Mouse (Mus musculus) G1E (cell line): Measurements from ENCODE around the gene Antxr2. TPM values are rescaled to one million over a fixed set of nuclear protein-coding genes. Genes with fewer than 3 reads are reported as not detected.

ENCODE experiments used
- ATAC-seq: 2 replicates; pipeline ENCODE4 v1.8.0; 2016; ENCODE audit warnings: mild to moderate bottlenecking; ENCODE audit not compliant: insufficient number of reproducible peaks, poor library complexity, low FRiP score, severe bottlenecking; ENCODE audit errors: extremely low read depth
- DNase-seq: peaks from one replicate; pipeline ENCODE4 v3.0.0; 2012; ENCODE audit warnings: low spot score
- H3K27me3 ChIP-seq: 2 replicates; pipeline ENCODE4 v1.6.1; 2012; ENCODE audit warnings: mild to moderate bottlenecking, low read length, inconsistent platforms; ENCODE audit not compliant: insufficient read depth
- H3K36me3 ChIP-seq: replicated peaks from 2 replicates; pipeline ENCODE3; 2012; ENCODE audit warnings: mild to moderate bottlenecking, inconsistent platforms
- H3K4me1 ChIP-seq: 2 replicates; pipeline ENCODE4 v1.6.1; 2012; ENCODE audit warnings: low read depth, low read length, inconsistent platforms, mixed read lengths; ENCODE audit not compliant: insufficient read depth
- H3K4me3 ChIP-seq: 2 replicates; pipeline ENCODE4 v1.5.1; 2012; ENCODE audit warnings: low read depth, mild to moderate bottlenecking, inconsistent platforms, low read length, moderate library complexity, mixed read lengths
- H3K9me3 ChIP-seq: replicated peaks from 2 replicates; pipeline ENCODE4 v1.6.1; 2012; ENCODE audit warnings: inconsistent platforms
- CTCF ChIP-seq: IDR thresholded peaks from 2 replicates; pipeline ENCODE4 v1.5.1; 2012; ENCODE audit warnings: low read depth, low read length, inconsistent platforms, mixed read lengths
- GATA1 ChIP-seq: IDR thresholded peaks from 2 replicates; pipeline ENCODE4 v1.6.1; 2012; ENCODE audit warnings: borderline replicate concordance, low read length, inconsistent platforms, mixed read lengths
- GATA2 ChIP-seq: IDR thresholded peaks from 2 replicates; pipeline ENCODE4 v1.6.1; 2012; ENCODE audit warnings: low read depth, low read length, inconsistent platforms, borderline replicate concordance
- POLR2AphosphoS5 ChIP-seq: IDR thresholded peaks from 2 replicates; pipeline ENCODE4 v1.6.1; 2012; ENCODE audit warnings: low read depth, low read length, inconsistent platforms; ENCODE audit not compliant: insufficient replicate concordance
- TAL1 ChIP-seq: conservative IDR thresholded peaks from 2 replicates; pipeline ENCODE4 v1.6.1; 2012; ENCODE audit warnings: low read depth, low read length, inconsistent platforms, mixed read lengths
- polyA plus RNA-seq: library from polyadenylated mRNA; stranded (reverse); fragments of >175 nt; gene quantifications from 2 replicates; pipeline ENCODE4 v1.2.3, GENCODE M21; 2012
- total RNA-seq, 2 experiments: library from RNA; stranded (forward) in 1 of 2; stranded (reverse) in 1 of 2; fragments of 200-1000 nt in 1 of 2; fragments of >200 nt in 1 of 2; fragmentation: Nextera tagmentation in 1 of 2; gene quantifications; 2 replicates each; pipeline ENCODE4 v1.2.3; 2014 to 2017

The Antxr2 gene
- total and polyA plus RNA-seq, 3 experiments, result 0.05 TPM; not detected in 2

GRCm38 (mm10) chr5:97839271-97839923 is 191.4 kb downstream of the Antxr2 start:
- DNase-seq (no peak), ATAC-seq (no peak)
- no peak overlapping the region for H3K4me3 ChIP-seq

GRCm38 (mm10) chr5:97837333-97837732 is 193.5 kb downstream of the Antxr2 start:
- Histone ChIP-seq H3K4me3 (no peak overlapping the region), H3K9me3 (peaks cover 10% of the 10 kb centered on the region), H3K36me3 (no peaks in the 10 kb centered on the region), H3K27me3 (no peaks in the 10 kb centered on the region), H3K4me1 (no peaks in the 10 kb centered on the region)
- no peak for ATAC-seq
- TF ChIP-seq TAL1, result no peak
- no peak for TF ChIP-seq POLR2AphosphoS5
- no peak for TF ChIP-seq CTCF
- TF ChIP-seq GATA2, result no peak
- no peak for TF ChIP-seq GATA1
- DNase-seq, result no peak

More at GRCm38 (mm10) chr5:97839271-97839923, 191.4 kb downstream of the Antxr2 start:
- no peaks in the 10 kb centered on the region for H3K27me3 ChIP-seq
- H3K4me1 ChIP-seq, result no peaks in the 10 kb centered on the region
- no peaks in the 10 kb centered on the region for H3K36me3 ChIP-seq
- no peak for TF ChIP-seq POLR2AphosphoS5
- no peak for TF ChIP-seq TAL1
- TF ChIP-seq GATA1, result no peak
- TF ChIP-seq CTCF, result no peak
- TF ChIP-seq GATA2, result no peak
- H3K9me3 ChIP-seq, result peaks cover 10% of the 10 kb centered on the region

- TF ChIP-seq TAL1 (no peak), GATA1 (no peak), CTCF (no peak), GATA2 (no peak), POLR2AphosphoS5 (no peak)
- no peaks in the 10 kb centered on the region for H3K36me3 ChIP-seq
- no peak overlapping the region for H3K4me3 ChIP-seq
- H3K27me3 ChIP-seq, result no peaks in the 10 kb centered on the region
- DNase-seq (no peak), ATAC-seq (no peak)
- H3K9me3 ChIP-seq, result peaks cover 10% of the 10 kb centered on the region
- H3K4me1 ChIP-seq, result no peaks in the 10 kb centered on the region
These were observed 195.4 kb downstream of the Antxr2 start for GRCm38 (mm10) chr5:97835418-97835817.

GRCm38 (mm10) chr5:97834770-97835169 is 196.1 kb downstream of the Antxr2 start:
- no peak for TF ChIP-seq POLR2AphosphoS5

More at GRCm38 (mm10) chr5:97834770-97835169, 196.1 kb downstream of the Antxr2 start:
- H3K36me3 ChIP-seq, result no peaks in the 10 kb centered on the region
- no peaks in the 10 kb centered on the region for H3K4me1 ChIP-seq
- no peak overlapping the region for H3K4me3 ChIP-seq
- ATAC-seq (no peak), DNase-seq (no peak)
- no peaks in the 10 kb centered on the region for H3K27me3 ChIP-seq
- peaks cover 10% of the 10 kb centered on the region for H3K9me3 ChIP-seq

Other genes with a start within 250 kb of the Antxr2 start
- not detected in 2 replicates for gene Prdm8, start 136.2 kb upstream of the Antxr2 start, total RNA-seq (2014; fragmentation: Nextera tagmentation)
- not detected in 2 replicates for gene Prdm8, start 136.2 kb upstream of the Antxr2 start, total RNA-seq (2017)
- not detected in 2 replicates for gene Prdm8, start 136.2 kb upstream of the Antxr2 start, polyA plus RNA-seq
- not detected in 2 replicates for gene Fgf5, start 223.1 kb upstream of the Antxr2 start, total RNA-seq (2014; fragmentation: Nextera tagmentation)
- not detected in 2 replicates for gene Fgf5, start 223.1 kb upstream of the Antxr2 start, total RNA-seq (2017)
- not detected in 2 replicates for gene Fgf5, start 223.1 kb upstream of the Antxr2 start, polyA plus RNA-seq